8 mouse cellular contexts compared by ENCODE assay signal in genomic region chr16:52452477-52452831, GRCm38 (mm10). TPM values are rescaled to one million over a fixed set of nuclear protein-coding genes. Genes with fewer than 3 reads are reported as not detected.
DNase-seq lines count a peak whose midpoint lies in the region; ATAC-seq and TF ChIP-seq lines count a peak whose summit lies in the region.

No protein-coding gene starts in this region.

- H3K4me3 ChIP-seq in kidney, embryonic 16.5 days (ENCODE audit: low read length) = peak overlapping the region; percentile 82
- H3K4me3 ChIP-seq in forebrain, embryonic 15.5 days = peak overlapping the region; percentile 71
- peak overlapping the region; percentile 66 for H3K4me3 ChIP-seq in liver, embryonic 11.5 days (ENCODE audit: low read depth, low read length)
- peak overlapping the region; percentile 59 for H3K4me3 ChIP-seq in olfactory bulb, adult 2 months (ENCODE audit: insufficient read depth, low read depth, low read length)

- POLR2A ChIA-PET in Patski (lab: Charles Lee) = interaction anchor here (0.5 kb wide), 1 partner anchor 14 kb away, joined by 3 read pairs; no protein-coding TSS in a partner anchor

- no peaks in the 10 kb centered on the region for H3K36me3 ChIP-seq in kidney, embryonic 16.5 days (ENCODE audit: insufficient read depth, low read length)
- no peaks in the 10 kb centered on the region for H3K36me3 ChIP-seq in forebrain, embryonic 15.5 days
- no peaks in the 10 kb centered on the region for H3K36me3 ChIP-seq in liver, embryonic 11.5 days (ENCODE audit: control insufficient read depth, insufficient read depth, low read length)

- peak overlapping the region; percentile 93 for H3K4me2 ChIP-seq in kidney, embryonic 16.5 days (replicated peaks; ENCODE audit: low read depth, low read length)
- peak overlapping the region; percentile 87 for H3K4me2 ChIP-seq in forebrain, embryonic 15.5 days (replicated peaks)
- H3K4me2 ChIP-seq in liver, embryonic 11.5 days = peak overlapping the region; percentile 83

- no peak for ATAC-seq in kidney, embryonic 16.5 days (ENCODE audit: low FRiP score, low TSS enrichment)
- peak; percentile 1 for ATAC-seq in Patski
- peak; percentile 11 for ATAC-seq in forebrain, embryonic 15.5 days (replicated peaks)
- peak; percentile 9 for ATAC-seq in liver, embryonic 11.5 days (replicated peaks; ENCODE audit: low FRiP score)
- ATAC-seq in megakaryocyte-erythroid progenitor cell, adult 5-6 weeks (replicated peaks; ENCODE audit: low FRiP score, low TSS enrichment, poor library complexity, severe bottlenecking) = no peak

- no peaks in the 10 kb centered on the region for H3K27me3 ChIP-seq in kidney, embryonic 16.5 days (ENCODE audit: insufficient read depth, low read length)
- H3K27me3 ChIP-seq in Patski = no peaks in the 10 kb centered on the region
- H3K27me3 ChIP-seq in forebrain, embryonic 15.5 days = no peaks in the 10 kb centered on the region
- peaks cover 34% of the 10 kb centered on the region for H3K27me3 ChIP-seq in liver, embryonic 11.5 days (replicated peaks; ENCODE audit: control insufficient read depth, insufficient read depth, low read length)

- no peak for DNase-seq in kidney, adult 9 months
- no peak for DNase-seq in Patski (ENCODE audit: low read depth, low spot score)
- no peak for DNase-seq in liver, embryonic 11.5 days (ENCODE audit: low spot score)
- DNase-seq in layer of hippocampus, postnatal 10 days (ENCODE audit: low spot score in 2 of 2) = no peak

- peak overlapping the region; percentile 85 for H3K9ac ChIP-seq in kidney, embryonic 16.5 days (replicated peaks; ENCODE audit: low read length)
- H3K9ac ChIP-seq in forebrain, embryonic 15.5 days (replicated peaks) = peak overlapping the region; percentile 60
- peak overlapping the region; percentile 56 for H3K9ac ChIP-seq in liver, embryonic 11.5 days (ENCODE audit: low read depth, low read length)

- CTCF ChIA-PET in Patski (lab: Charles Lee) = interaction anchor here (1.7 to 1.9 kb wide), 2 partner anchors 10 to 18 kb away, joined by 4 to 5 read pairs; no protein-coding TSS in a partner anchor

- in situ Hi-C loops in Patski (cut with MboI; ENCODE audit: low pct_unique_long_range_greater_than_20kb) = no loop called here

- TF ChIP-seq CTCF in Patski (IDR thresholded peaks at IDR 0.05) = no peak
- TF ChIP-seq CTCF in olfactory bulb, adult 2 months (IDR thresholded peaks at IDR 0.05; ENCODE audit: insufficient read depth, low read depth, low read length) = no peak

- no peaks in the 10 kb centered on the region for H3K9me3 ChIP-seq in kidney, embryonic 16.5 days (ENCODE audit: low read length)
- H3K9me3 ChIP-seq in forebrain, embryonic 15.5 days = no peaks in the 10 kb centered on the region
- no peaks in the 10 kb centered on the region for H3K9me3 ChIP-seq in liver, embryonic 11.5 days (ENCODE audit: control insufficient read depth, low read length)

- H3K4me1 ChIP-seq in kidney, embryonic 16.5 days (ENCODE audit: insufficient read depth, low read length) = peaks cover 12% of the 10 kb centered on the region; the same call in 1 of the 2 replicates
- peaks cover 45% of the 10 kb centered on the region for H3K4me1 ChIP-seq in forebrain, embryonic 15.5 days
- H3K4me1 ChIP-seq in liver, embryonic 11.5 days (replicated peaks; ENCODE audit: control insufficient read depth, insufficient read depth, low read length) = no peaks in the 10 kb centered on the region; the same call in 1 of the 2 replicates
- 0 out of 2 replicates have a peak, but pooled peaks cover 7% of the 10 kb centered on the region for H3K4me1 ChIP-seq in olfactory bulb, adult 2 months (ENCODE audit: control insufficient read depth, insufficient read depth, low read length)

- TF ChIP-seq POLR2A in olfactory bulb, adult 2 months (IDR thresholded peaks at IDR 0.05; ENCODE audit: insufficient read depth, low read depth, low read length) = 0 out of 2 replicates have a peak, but pooled peaks have one; percentile 11

- H3K27ac ChIP-seq in kidney, embryonic 16.5 days (ENCODE audit: low read length) = peak overlapping the region; percentile 88
- peak overlapping the region; percentile 79 for H3K27ac ChIP-seq in forebrain, embryonic 15.5 days (replicated peaks)
- H3K27ac ChIP-seq in liver, embryonic 11.5 days (ENCODE audit: low read depth, low read length) = peak overlapping the region; percentile 32; the same call in 1 of the 2 replicates
- H3K27ac ChIP-seq in olfactory bulb, adult 2 months (ENCODE audit: insufficient read depth, low read depth, low read length) = 0 out of 2 replicates have a peak overlapping the region, but pooled peaks have one; percentile 4

- under 1% methylated on average over 25 of the region's 26 CpGs for WGBS in kidney, embryonic 16.5 days
- under 1% methylated on average over 26 of the region's 26 CpGs for WGBS in forebrain, embryonic 15.5 days
- WGBS in liver, embryonic 11.5 days = under 1% methylated on average over 26 of the region's 26 CpGs
- WGBS in olfactory bulb, adult 2 months = 0% methylated on average over 26 of the region's 26 CpGs

RNA-seq across cellular contexts. Expression of gene Alcam, which starts 1.4 kb away (rescaled TPM):
- polyA plus RNA-seq in kidney, embryonic 16.5 days (2015; fragmentation: Nextera tagmentation; extraction: Ambion mirVana) = 67.2 and 70.6 TPM in 2 replicates
- 3.0 TPM for polyA plus RNA-seq in Patski (2021)
- polyA plus RNA-seq in forebrain, embryonic 15.5 days (2015; fragmentation: Nextera tagmentation; extraction: Ambion mirVana) = 20.7 and 22.5 TPM in 2 replicates
- 27.5 and 32.8 TPM in 2 replicates for polyA plus RNA-seq in liver, embryonic 11.5 days (2014; fragmentation: Nextera tagmentation; extraction: Ambion mirVana)
- not detected in 2 replicates for polyA plus RNA-seq in olfactory bulb, adult 2 months (2012; ENCODE audit: insufficient read depth, insufficient read length, low replicate concordance, missing spikeins)
- 100 to 1,000 TPM; 127 to 135 TPM for total RNA-seq in layer of hippocampus, postnatal 10 days (2021)
- 0.17 and 2.1 TPM in 2 replicates for total RNA-seq in megakaryocyte-erythroid progenitor cell, adult 5-6 weeks (2014; fragmentation: Nextera tagmentation)
- total RNA-seq in megakaryocyte-erythroid progenitor cell, adult 5-6 weeks (2017) = 3.8 and 4.4 TPM in 2 replicates

Comparison
In these comparisons a context has a peak if more than half of its experiments do, and no peak if none do; other contexts are left out.
1. ATAC-seq: peak in Patski (single experiment), forebrain, embryonic 15.5 days (single experiment) and liver, embryonic 11.5 days (single experiment); none in kidney, embryonic 16.5 days (single experiment) and megakaryocyte-erythroid progenitor cell, adult 5-6 weeks (single experiment).
2. H3K27ac ChIP-seq: peak in every context shown above with its lines; median percentile 88 in kidney, embryonic 16.5 days; 79 in forebrain, embryonic 15.5 days; 32 in liver, embryonic 11.5 days; 4 in olfactory bulb, adult 2 months.
3. Peak in every context shown above with its lines, with median percentiles within 50 percentile points of each other: H3K4me2 ChIP-seq, H3K4me3 ChIP-seq and H3K9ac ChIP-seq.